Mouse (Mus musculus): ENCODE measurements at regions not wholly inside any gene's neighbourhood (a gene's known extent, or its start where the extent isn't known, plus 50 kb on each side); places are given as distances from the start of the nearest gene placed in this dataset.

DNA sequence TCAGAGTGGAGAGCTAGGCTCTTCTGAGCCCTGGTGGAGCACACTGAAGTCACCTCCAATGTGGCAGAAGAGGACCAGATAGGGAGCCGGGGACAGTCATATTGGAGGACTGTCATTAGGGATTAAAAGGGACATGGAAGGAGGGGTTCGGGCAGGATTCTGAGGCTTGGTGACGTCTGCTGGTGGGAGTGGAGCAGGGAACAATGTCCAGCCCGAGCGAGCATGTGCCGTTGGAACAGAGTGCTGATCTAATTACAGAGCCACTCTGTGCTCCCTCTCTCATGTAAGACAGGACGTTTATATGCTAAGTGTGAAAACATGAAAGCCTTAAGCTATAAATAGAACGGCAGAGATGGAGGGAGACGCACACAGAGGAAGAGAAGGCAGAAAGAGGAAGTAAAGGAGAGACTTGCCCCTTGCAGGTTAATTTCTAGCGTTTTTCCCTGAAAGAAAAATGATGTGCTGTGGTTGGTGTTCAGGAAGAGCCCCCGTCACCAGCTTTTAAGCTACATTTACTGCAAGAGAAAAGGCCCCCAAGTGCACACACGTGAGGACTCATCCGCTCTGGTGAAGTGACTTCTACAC is 475.2 kb downstream of the Insc start:
- Histone ChIP-seq H3K27me3 (ENCODE audit: insufficient read depth, poor library complexity, severe bottlenecking) (no peaks in the 10 kb centered on the region; the same call in 1 of the 2 replicates), H3K36me3 (no peaks in the 10 kb centered on the region), H3K9me3 (no peaks in the 10 kb centered on the region), H3K4me3 (0 out of 2 replicates have a peak overlapping the region, but pooled peaks have one; percentile 6), H3K27ac (peak overlapping the region; percentile 72; the same call in 1 of the 2 replicates), H3K4me1 (peaks cover 21% of the 10 kb centered on the region)
- 28% methylated on average over 13 of the region's 13 CpGs for WGBS
- no peak for DNase-seq (ENCODE audit: low spot score)

DNA sequence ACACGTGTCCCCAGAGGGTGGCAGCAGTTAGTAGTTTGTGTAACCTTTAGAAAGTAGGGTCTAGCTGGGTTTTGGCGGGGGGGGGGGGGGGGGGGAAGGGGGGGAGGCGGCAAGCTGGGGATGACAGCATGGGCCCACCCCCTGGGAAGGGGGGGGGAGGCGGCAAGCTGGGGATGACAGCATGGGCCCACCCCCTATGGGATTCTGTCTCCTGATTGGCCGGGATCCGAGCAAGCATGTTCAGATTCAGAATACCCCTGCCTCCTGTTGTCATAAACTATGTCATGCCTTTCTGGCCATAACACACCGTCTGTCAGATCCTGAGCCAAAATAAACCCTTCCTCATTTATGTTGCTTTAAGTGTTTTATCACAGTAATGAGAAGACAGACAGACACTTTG is 479.1 kb downstream of the Insc start:
- H3K4me3 ChIP-seq: no peak overlapping the region
- no peaks in the 10 kb centered on the region for H3K36me3 ChIP-seq
- H3K4me1 ChIP-seq: peaks cover 15% of the 10 kb centered on the region
- no peaks in the 10 kb centered on the region for H3K9me3 ChIP-seq
- WGBS: 36% methylated on average over 5 of the region's 7 CpGs
- no peak for DNase-seq (ENCODE audit: low spot score)
- no peak overlapping the region for H3K27ac ChIP-seq
- H3K27me3 ChIP-seq (ENCODE audit: insufficient read depth, poor library complexity, severe bottlenecking): no peaks in the 10 kb centered on the region; the same call in 1 of the 2 replicates

GRCm38 (mm10) chr7:115230525-115230924 is 487.0 kb downstream of the Insc start:
- peak; percentile 65 for DNase-seq (ENCODE audit: low spot score)
- Histone ChIP-seq H3K27me3 (ENCODE audit: insufficient read depth, poor library complexity, severe bottlenecking) (no peaks in the 10 kb centered on the region), H3K27ac (0 out of 2 replicates have a peak overlapping the region, but pooled peaks have one; percentile 29), H3K9me3 (no peaks in the 10 kb centered on the region), H3K4me3 (no peak overlapping the region), H3K4me1 (peaks cover 25% of the 10 kb centered on the region), H3K36me3 (no peaks in the 10 kb centered on the region)
- WGBS: 51% methylated on average over 6 of the region's 6 CpGs

- Histone ChIP-seq H3K4me3 (no peak overlapping the region), H3K27me3 (ENCODE audit: insufficient read depth, poor library complexity, severe bottlenecking) (no peaks in the 10 kb centered on the region), H3K9me3 (no peaks in the 10 kb centered on the region), H3K4me1 (peaks cover 30% of the 10 kb centered on the region), H3K27ac (peak overlapping the region; percentile 69), H3K36me3 (no peaks in the 10 kb centered on the region)
- DNase-seq (ENCODE audit: low spot score): peak; percentile 82
- WGBS: 25% methylated on average over 10 of the region's 10 CpGs
Measured at GRCm38 (mm10) chr7:115233850-115234436, 490.4 kb downstream of the Insc start.

DNA sequence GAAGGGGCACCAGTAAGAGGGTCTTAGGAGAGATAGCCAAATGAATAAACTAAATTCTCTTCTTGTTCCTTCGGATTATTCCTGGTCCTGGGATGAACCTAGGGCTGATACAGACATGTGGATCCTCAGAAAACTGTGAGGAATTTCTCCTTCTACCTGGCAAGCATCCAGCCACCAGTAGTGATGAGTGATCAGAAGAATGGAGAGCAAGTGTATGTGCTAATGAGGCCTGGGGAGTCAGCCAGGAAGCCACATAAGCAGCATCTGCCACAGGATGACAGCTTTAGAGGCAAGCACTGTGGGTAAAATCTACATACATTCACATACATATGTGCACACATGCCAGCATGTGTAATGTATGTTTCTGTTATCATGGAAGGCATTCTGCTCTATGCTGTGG is 493.6 kb downstream of the Insc start:
- Histone ChIP-seq H3K36me3 (no peaks in the 10 kb centered on the region), H3K27me3 (ENCODE audit: insufficient read depth, poor library complexity, severe bottlenecking) (no peaks in the 10 kb centered on the region), H3K4me1 (peaks cover 25% of the 10 kb centered on the region), H3K4me3 (no peak overlapping the region), H3K9me3 (no peaks in the 10 kb centered on the region), H3K27ac (no peak overlapping the region)
- DNase-seq (ENCODE audit: low spot score): no peak
- WGBS: 76% methylated on average over 1 of the region's 1 CpGs

- no peaks in the 10 kb centered on the region for H3K36me3 ChIP-seq
- no peak overlapping the region for H3K27ac ChIP-seq
- H3K4me1 ChIP-seq: peaks cover under 1% of the 10 kb centered on the region; the same call in 1 of the 2 replicates
- no peaks in the 10 kb centered on the region for H3K9me3 ChIP-seq
- H3K27me3 ChIP-seq (ENCODE audit: insufficient read depth, poor library complexity, severe bottlenecking): no peaks in the 10 kb centered on the region
- WGBS: 87% methylated on average over 2 of the region's 2 CpGs
- no peak overlapping the region for H3K4me3 ChIP-seq
- no peak for DNase-seq (ENCODE audit: low spot score)
Measured at GRCm38 (mm10) chr7:115251591-115252369, 508.3 kb downstream of the Insc start.

DNA sequence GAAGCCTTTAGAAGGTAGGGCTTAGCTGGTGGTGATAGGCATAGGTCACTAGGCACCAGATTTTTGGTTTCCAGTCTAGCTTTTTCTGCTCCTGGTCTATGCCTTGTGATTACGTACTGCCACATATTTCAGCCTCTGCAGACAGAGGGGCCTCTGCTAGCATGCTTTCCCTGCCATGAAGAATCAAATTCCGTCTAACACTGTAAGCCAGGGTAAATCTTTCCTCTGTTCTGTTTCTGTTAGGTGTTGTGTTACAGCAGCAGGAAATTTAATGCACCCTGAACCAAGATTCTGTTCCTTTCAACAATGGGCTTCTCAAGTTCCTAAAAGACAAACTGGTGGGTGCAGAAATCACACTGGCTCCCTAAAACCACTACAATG is 508.9 kb downstream of the Insc start:
- Histone ChIP-seq H3K9me3 (no peaks in the 10 kb centered on the region), H3K36me3 (no peaks in the 10 kb centered on the region), H3K27ac (no peak overlapping the region), H3K4me3 (no peak overlapping the region), H3K27me3 (ENCODE audit: insufficient read depth, poor library complexity, severe bottlenecking) (no peaks in the 10 kb centered on the region), H3K4me1 (peaks cover 4% of the 10 kb centered on the region; the same call in 1 of the 2 replicates)
- WGBS: 67% methylated on average over 2 of the region's 2 CpGs
- no peak for DNase-seq (ENCODE audit: low spot score)

DNA sequence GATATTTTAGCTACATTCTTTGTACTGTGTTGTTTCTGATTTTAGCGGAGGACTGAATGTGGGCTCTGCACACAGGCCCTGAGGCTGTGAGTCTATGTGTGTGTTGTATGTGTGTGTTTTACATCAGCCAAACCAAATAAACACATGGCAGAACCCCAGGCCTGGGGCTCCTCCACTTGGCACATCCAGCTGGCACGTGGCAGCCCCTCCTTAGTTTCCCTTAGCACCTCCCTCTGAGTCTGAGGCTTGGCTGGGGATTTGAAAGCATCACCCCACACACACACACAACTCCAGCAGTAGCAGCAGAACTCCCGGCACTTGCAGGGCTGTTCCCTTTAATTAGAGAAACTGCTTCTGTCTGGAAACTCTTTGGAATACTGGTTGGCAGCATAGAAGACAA is 515.1 kb downstream of the Insc start:
- WGBS: 58% methylated on average over 3 of the region's 3 CpGs
- H3K4me1 ChIP-seq: peaks cover 4% of the 10 kb centered on the region
- H3K36me3 ChIP-seq: no peaks in the 10 kb centered on the region
- H3K27me3 ChIP-seq (ENCODE audit: insufficient read depth, poor library complexity, severe bottlenecking): no peaks in the 10 kb centered on the region
- H3K9me3 ChIP-seq: no peaks in the 10 kb centered on the region
- H3K27ac ChIP-seq: no peak overlapping the region
- no peak for DNase-seq (ENCODE audit: low spot score)
- H3K4me3 ChIP-seq: no peak overlapping the region

DNA sequence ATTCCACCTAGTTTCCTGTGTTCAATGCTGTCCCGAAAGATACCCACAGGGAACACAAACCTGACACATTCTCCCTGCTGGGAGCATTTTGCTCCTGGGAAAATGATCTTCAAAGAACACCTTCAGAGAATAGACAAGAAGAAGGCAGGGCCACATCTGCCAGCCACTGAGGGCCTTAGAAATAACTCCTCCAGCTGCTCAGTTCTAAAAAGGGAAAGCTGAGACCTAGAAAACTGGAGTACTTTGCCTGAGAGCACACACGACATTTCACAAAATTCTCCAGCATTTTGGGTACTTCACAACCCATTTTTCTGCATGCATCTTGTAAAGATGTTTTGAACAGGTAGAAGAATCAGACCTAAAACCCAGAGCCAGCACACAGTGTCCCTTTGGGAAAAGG is 519.6 kb downstream of the Insc start:
- H3K4me3 ChIP-seq: no peak overlapping the region
- WGBS: 71% methylated on average over 2 of the region's 2 CpGs
- DNase-seq (ENCODE audit: low spot score): no peak
- no peaks in the 10 kb centered on the region for H3K9me3 ChIP-seq
- H3K27me3 ChIP-seq (ENCODE audit: insufficient read depth, poor library complexity, severe bottlenecking): no peaks in the 10 kb centered on the region
- H3K27ac ChIP-seq: no peak overlapping the region
- no peaks in the 10 kb centered on the region; the same call in 1 of the 2 replicates for H3K4me1 ChIP-seq
- H3K36me3 ChIP-seq: no peaks in the 10 kb centered on the region

DNA sequence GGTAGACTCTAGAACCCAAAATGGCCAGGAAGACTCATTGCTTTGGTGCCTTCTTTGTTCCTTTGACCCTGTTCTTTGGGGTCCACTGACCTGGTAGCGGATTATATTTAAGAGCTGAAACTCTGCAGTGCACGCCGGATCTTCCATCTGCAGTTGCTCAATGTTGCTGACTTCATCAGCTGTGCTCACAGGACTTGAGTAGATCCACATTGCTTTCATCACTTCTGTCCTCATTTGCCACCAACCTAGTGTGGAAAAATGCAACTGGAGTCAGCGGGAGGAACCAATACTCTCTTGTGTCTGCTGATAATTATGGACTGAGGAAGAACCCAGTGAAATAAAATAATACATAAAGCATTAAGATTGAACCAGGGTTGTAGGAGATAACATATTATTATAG is 522.6 kb downstream of the Insc start:
- 75% methylated on average over 4 of the region's 4 CpGs for WGBS
- no peaks in the 10 kb centered on the region for H3K9me3 ChIP-seq
- no peak overlapping the region for H3K27ac ChIP-seq
- no peaks in the 10 kb centered on the region for H3K27me3 ChIP-seq (ENCODE audit: insufficient read depth, poor library complexity, severe bottlenecking)
- no peaks in the 10 kb centered on the region for H3K36me3 ChIP-seq
- H3K4me1 ChIP-seq: no peaks in the 10 kb centered on the region
- no peak for DNase-seq (ENCODE audit: low spot score)
- no peak overlapping the region for H3K4me3 ChIP-seq

- Histone ChIP-seq H3K9me3 (no peaks in the 10 kb centered on the region), H3K27me3 (ENCODE audit: insufficient read depth, poor library complexity, severe bottlenecking) (no peaks in the 10 kb centered on the region), H3K4me3 (no peak overlapping the region), H3K27ac (no peak overlapping the region), H3K4me1 (no peaks in the 10 kb centered on the region), H3K36me3 (no peaks in the 10 kb centered on the region)
- DNase-seq (ENCODE audit: low spot score): no peak
- 17% methylated on average over 2 of the region's 2 CpGs for WGBS
Measured at GRCm38 (mm10) chr7:115270803-115271202, 527.3 kb downstream of the Insc start.

GRCm38 (mm10) chr7:115274836-115275235 is 531.3 kb downstream of the Insc start:
- 67% methylated on average over 3 of the region's 3 CpGs for WGBS

DNA sequence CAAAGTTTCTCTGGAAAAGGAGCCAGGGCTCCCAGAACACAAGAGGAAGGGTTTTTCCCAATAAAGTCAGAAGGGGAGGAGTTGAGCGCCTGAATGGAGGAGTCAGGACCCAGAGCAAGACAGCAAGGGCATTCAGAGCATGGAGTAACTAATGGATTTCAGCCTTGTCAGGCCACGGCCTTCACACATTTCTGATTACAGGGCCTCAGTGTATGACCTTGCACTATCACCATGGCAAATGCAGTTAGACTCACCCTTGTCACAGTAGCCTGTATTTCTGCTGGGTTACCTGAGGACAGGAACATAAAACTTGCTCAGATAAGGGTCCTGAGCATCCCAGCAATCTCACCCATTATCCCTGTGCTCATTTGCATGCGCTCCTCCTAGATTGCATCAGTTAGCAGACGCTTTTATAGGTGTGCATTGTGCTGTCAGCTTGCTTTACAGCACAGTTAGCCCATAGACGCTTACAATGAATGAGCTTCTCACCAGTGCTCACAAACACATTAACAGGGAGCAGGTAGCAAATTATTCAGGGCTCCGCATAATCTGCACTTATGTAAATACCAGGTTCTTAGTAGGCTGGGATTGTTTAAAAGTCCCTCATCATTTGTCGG is 547.4 kb downstream of the Insc start:
- no peak overlapping the region for H3K4me3 ChIP-seq
- no peak overlapping the region for H3K27ac ChIP-seq
- no peak for DNase-seq (ENCODE audit: low spot score)
- no peaks in the 10 kb centered on the region for H3K9me3 ChIP-seq
- no peaks in the 10 kb centered on the region for H3K36me3 ChIP-seq
- WGBS: 66% methylated on average over 7 of the region's 7 CpGs
- H3K27me3 ChIP-seq (ENCODE audit: insufficient read depth, poor library complexity, severe bottlenecking): 0 out of 2 replicates have a peak, but pooled peaks cover 3% of the 10 kb centered on the region
- peaks cover 4% of the 10 kb centered on the region; the same call in 1 of the 2 replicates for H3K4me1 ChIP-seq

More at GRCm38 (mm10) chr7:115274836-115275235, 531.3 kb downstream of the Insc start:
- H3K27ac ChIP-seq: no peak overlapping the region
- no peak overlapping the region for H3K4me3 ChIP-seq
- H3K36me3 ChIP-seq: no peaks in the 10 kb centered on the region
- H3K4me1 ChIP-seq: no peaks in the 10 kb centered on the region
- H3K9me3 ChIP-seq: no peaks in the 10 kb centered on the region
- DNase-seq (ENCODE audit: low spot score): no peak
- no peaks in the 10 kb centered on the region for H3K27me3 ChIP-seq (ENCODE audit: insufficient read depth, poor library complexity, severe bottlenecking)
